Mouse (Mus musculus): ENCODE results near the gene Ehd4. TPM values are rescaled to one million over a fixed set of nuclear protein-coding genes. Genes with fewer than 3 reads are reported as not detected.

Ehd4 gene
- polyA plus RNA-seq, 1 experiment from 2014 or later: 17.5 TPM

DNA sequence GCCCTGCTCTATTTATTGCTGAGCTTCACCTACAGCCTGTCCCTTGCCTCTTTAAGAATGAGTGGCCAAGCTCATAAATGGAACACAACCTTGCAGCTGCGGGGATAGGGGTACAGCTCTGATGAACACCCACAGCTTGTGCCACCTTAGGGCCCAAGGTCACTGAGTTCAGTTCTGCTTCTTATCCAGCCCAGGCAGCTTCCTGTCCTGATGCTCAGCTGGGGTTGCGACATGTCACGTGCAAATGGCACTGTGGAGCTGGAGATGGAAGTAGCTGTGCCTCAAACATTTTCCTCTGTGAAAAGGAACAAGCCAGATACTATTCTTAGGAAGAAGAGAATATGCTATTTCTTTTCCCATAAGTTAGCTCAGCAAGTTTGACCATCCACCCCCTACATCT lies 54.5 kb downstream of the Ehd4 start:
- ATAC-seq (ENCODE audit: low read depth): peak; percentile 41; the same call in 1 of the 2 replicates
- no peaks in the 10 kb centered on the region for H3K9me3 ChIP-seq (replicated peaks; ENCODE audit: control insufficient read depth, low read length)
- H3K36me3 ChIP-seq (ENCODE audit: control insufficient read depth, insufficient read depth): no peaks in the 10 kb centered on the region
- H3K4me2 ChIP-seq (ENCODE audit: low read depth, low read length): no peak overlapping the region
- no peaks in the 10 kb centered on the region; the same call in 1 of the 2 replicates for H3K4me1 ChIP-seq (ENCODE audit: control insufficient read depth, low read depth, low read length)
- no peak overlapping the region for H3K4me3 ChIP-seq (ENCODE audit: low read depth, low read length)
- H3K27me3 ChIP-seq (ENCODE audit: control insufficient read depth, insufficient read depth, low read depth, low read length): no peaks in the 10 kb centered on the region
- no peak overlapping the region for H3K9ac ChIP-seq (ENCODE audit: low read depth, low read length)
- 29% methylated on average over 3 of the region's 3 CpGs for WGBS (ENCODE audit: insufficient replicate concordance)
- H3K27ac ChIP-seq (ENCODE audit: low read length): no peak overlapping the region

DNA sequence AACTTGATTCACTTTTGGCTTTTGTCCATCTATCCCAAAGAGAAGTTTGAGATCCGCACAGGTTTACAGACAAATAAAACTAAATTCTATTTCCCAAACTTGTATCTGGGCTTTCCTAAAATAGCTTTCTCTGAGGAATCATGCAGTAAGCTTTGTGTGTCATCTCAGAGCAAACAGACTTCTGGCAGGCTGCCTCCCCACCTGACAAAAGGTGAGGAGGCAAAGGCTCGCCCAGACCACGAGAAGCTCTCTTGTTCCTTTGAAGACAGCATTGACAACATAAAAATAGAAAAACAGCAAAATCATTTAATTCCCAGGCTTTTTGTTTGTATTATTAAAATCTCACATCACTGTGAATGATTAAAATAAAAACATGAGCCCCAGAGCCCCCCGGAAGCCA lies 55.1 kb downstream of the Ehd4 start:
- H3K36me3 ChIP-seq (ENCODE audit: control insufficient read depth, insufficient read depth): no peaks in the 10 kb centered on the region
- ATAC-seq (ENCODE audit: low read depth): no peak
- no peaks in the 10 kb centered on the region for H3K27me3 ChIP-seq (ENCODE audit: control insufficient read depth, insufficient read depth, low read depth, low read length)
- no peak overlapping the region for H3K4me2 ChIP-seq (ENCODE audit: low read depth, low read length)
- H3K27ac ChIP-seq (ENCODE audit: low read length): no peak overlapping the region
- no peak overlapping the region for H3K4me3 ChIP-seq (ENCODE audit: low read depth, low read length)
- 68% methylated on average over 4 of the region's 4 CpGs for WGBS (ENCODE audit: insufficient replicate concordance)
- H3K9ac ChIP-seq (ENCODE audit: low read depth, low read length): no peak overlapping the region
- no peaks in the 10 kb centered on the region; the same call in 1 of the 2 replicates for H3K4me1 ChIP-seq (ENCODE audit: control insufficient read depth, low read depth, low read length)
- H3K9me3 ChIP-seq (replicated peaks; ENCODE audit: control insufficient read depth, low read length): no peaks in the 10 kb centered on the region

DNA sequence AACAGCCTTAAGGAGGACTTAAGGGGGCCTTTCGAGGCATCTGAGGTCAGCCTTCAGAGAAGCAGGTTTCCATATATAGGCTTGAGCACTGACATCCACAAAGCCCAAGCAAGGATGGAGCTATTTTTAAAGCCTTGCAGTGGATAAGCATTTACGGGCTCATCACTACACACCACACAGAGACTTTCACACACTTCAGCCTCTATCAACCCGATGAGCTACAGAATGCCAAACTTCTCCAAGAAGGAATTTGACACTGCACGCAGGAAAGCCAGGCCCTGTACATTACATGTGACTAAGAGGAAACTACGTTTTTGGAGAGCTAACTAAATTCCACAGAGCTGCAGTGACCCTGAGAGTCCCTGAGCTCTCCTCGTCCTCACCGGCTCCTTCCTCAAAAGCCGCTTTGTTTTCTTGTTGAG lies 55.6 kb downstream of the Ehd4 start:
- no peaks in the 10 kb centered on the region; the same call in 1 of the 2 replicates for H3K4me1 ChIP-seq (ENCODE audit: control insufficient read depth, low read depth, low read length)
- no peak overlapping the region for H3K4me2 ChIP-seq (ENCODE audit: low read depth, low read length)
- H3K4me3 ChIP-seq (ENCODE audit: low read depth, low read length): no peak overlapping the region
- no peak for ATAC-seq (ENCODE audit: low read depth)
- no peaks in the 10 kb centered on the region for H3K9me3 ChIP-seq (replicated peaks; ENCODE audit: control insufficient read depth, low read length)
- 69% methylated on average over 8 of the region's 8 CpGs for WGBS (ENCODE audit: insufficient replicate concordance)
- no peak overlapping the region for H3K9ac ChIP-seq (ENCODE audit: low read depth, low read length)
- no peak overlapping the region; the same call in 1 of the 2 replicates for H3K27ac ChIP-seq (ENCODE audit: low read length)
- H3K36me3 ChIP-seq (ENCODE audit: control insufficient read depth, insufficient read depth): no peaks in the 10 kb centered on the region
- no peaks in the 10 kb centered on the region for H3K27me3 ChIP-seq (ENCODE audit: control insufficient read depth, insufficient read depth, low read depth, low read length)

DNA sequence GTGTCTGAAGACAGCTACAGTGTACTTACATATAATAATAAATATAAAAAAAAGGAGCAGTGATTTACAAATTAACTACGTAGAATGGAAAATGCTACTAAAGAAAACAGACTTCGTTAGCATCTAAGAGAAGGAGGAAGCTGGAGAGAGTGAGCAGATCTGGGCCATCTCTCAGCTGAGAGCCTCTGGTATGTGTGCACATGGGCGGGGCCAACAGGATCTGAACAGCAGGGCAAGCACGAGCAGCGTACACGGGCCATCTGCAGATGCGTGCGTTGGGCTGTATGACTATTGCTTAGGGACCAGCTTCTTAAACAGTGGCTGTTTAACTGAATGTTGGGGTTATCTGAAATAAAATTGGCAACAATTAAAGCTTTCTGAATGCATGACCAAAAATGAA lies 56.5 kb downstream of the Ehd4 start:
- H3K36me3 ChIP-seq (ENCODE audit: control insufficient read depth, insufficient read depth): no peaks in the 10 kb centered on the region
- H3K4me1 ChIP-seq (ENCODE audit: control insufficient read depth, low read depth, low read length): no peaks in the 10 kb centered on the region; the same call in 1 of the 2 replicates
- no peaks in the 10 kb centered on the region for H3K27me3 ChIP-seq (ENCODE audit: control insufficient read depth, insufficient read depth, low read depth, low read length)
- ATAC-seq (ENCODE audit: low read depth): no peak
- no peak overlapping the region for H3K4me3 ChIP-seq (ENCODE audit: low read depth, low read length)
- no peak overlapping the region for H3K27ac ChIP-seq (ENCODE audit: low read length)
- WGBS (ENCODE audit: insufficient replicate concordance): 65% methylated on average over 8 of the region's 8 CpGs
- no peak overlapping the region for H3K9ac ChIP-seq (ENCODE audit: low read depth, low read length)
- no peaks in the 10 kb centered on the region for H3K9me3 ChIP-seq (replicated peaks; ENCODE audit: control insufficient read depth, low read length)
- H3K4me2 ChIP-seq (ENCODE audit: low read depth, low read length): no peak overlapping the region

DNA sequence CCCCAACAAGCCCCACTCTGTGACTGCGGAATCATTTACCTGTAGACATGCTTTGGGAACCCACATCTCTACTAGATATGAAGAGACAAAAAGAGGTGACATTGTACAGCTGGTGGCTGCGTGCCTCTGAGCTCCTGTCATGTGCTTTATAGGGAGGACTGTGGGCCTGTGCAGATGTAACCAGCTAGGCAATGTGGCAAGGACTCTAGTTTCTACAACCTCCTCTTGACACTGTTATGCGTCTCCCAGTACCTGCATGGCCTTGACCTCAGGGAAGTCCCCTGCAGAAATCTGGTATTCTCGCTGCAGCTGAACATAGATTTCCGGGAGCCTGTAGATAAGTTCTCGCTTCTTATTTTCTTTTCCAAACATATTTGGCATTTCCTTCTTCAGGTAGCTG lies 57.7 kb downstream of the Ehd4 start:
- Histone ChIP-seq H3K4me1 (ENCODE audit: control insufficient read depth, low read depth, low read length) (no peaks in the 10 kb centered on the region; the same call in 1 of the 2 replicates), H3K4me2 (ENCODE audit: low read depth, low read length) (no peak overlapping the region), H3K9me3 (replicated peaks; ENCODE audit: control insufficient read depth, low read length) (no peaks in the 10 kb centered on the region), H3K4me3 (ENCODE audit: low read depth, low read length) (no peak overlapping the region), H3K27ac (ENCODE audit: low read length) (no peak overlapping the region), H3K27me3 (ENCODE audit: control insufficient read depth, insufficient read depth, low read depth, low read length) (no peaks in the 10 kb centered on the region), H3K36me3 (ENCODE audit: control insufficient read depth, insufficient read depth) (no peaks in the 10 kb centered on the region), H3K9ac (ENCODE audit: low read depth, low read length) (no peak overlapping the region)
- WGBS (ENCODE audit: insufficient replicate concordance): 78% methylated on average over 6 of the region's 6 CpGs
- ATAC-seq (ENCODE audit: low read depth): no peak

DNA sequence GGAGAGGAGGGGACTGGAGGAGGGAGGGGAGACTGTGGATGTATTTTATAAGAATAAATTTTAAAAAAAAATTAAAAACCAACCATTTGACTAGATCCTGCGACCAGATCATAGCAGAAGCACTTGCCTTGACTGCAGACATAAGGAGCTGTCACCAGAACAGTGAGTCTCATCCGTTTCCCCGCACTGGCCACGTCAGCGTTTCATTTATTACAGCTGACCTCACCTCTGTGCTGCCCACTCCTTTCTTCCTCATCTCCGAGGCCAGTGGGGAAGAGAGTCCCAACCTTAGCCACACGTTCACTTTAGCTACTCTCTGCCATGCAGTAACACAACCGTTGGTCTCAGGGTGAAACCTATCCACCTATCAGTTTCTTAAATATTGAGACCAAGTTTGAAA lies 58.2 kb downstream of the Ehd4 start:
- no peak overlapping the region for H3K4me2 ChIP-seq (ENCODE audit: low read depth, low read length)
- H3K27me3 ChIP-seq (ENCODE audit: control insufficient read depth, insufficient read depth, low read depth, low read length): no peaks in the 10 kb centered on the region
- no peaks in the 10 kb centered on the region; the same call in 1 of the 2 replicates for H3K4me1 ChIP-seq (ENCODE audit: control insufficient read depth, low read depth, low read length)
- 69% methylated on average over 8 of the region's 8 CpGs for WGBS (ENCODE audit: insufficient replicate concordance)
- H3K9me3 ChIP-seq (replicated peaks; ENCODE audit: control insufficient read depth, low read length): no peaks in the 10 kb centered on the region
- no peak overlapping the region for H3K27ac ChIP-seq (ENCODE audit: low read length)
- no peak for ATAC-seq (ENCODE audit: low read depth)
- H3K9ac ChIP-seq (ENCODE audit: low read depth, low read length): no peak overlapping the region
- H3K36me3 ChIP-seq (ENCODE audit: control insufficient read depth, insufficient read depth): no peaks in the 10 kb centered on the region
- no peak overlapping the region for H3K4me3 ChIP-seq (ENCODE audit: low read depth, low read length)

DNA sequence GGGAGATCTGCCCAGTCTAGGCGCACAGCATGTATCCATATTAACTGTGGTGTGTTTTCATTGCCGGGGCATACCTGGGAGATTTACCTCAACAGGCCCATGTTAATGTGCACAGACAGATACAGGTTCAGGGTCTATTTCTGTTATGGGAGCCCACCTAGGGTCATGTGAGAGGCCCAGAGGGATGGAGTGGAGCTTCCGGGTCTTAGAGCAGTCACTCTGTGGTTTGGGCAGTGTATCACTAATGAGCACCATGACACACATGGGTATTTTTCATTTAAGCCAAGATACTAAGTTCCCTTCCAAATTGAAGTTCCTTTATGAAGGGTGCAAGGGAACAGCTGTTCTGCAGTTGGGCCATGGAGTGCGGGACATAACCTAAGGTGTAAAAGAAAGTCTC lies 59.2 kb downstream of the Ehd4 start:
- Histone ChIP-seq H3K27me3 (ENCODE audit: control insufficient read depth, insufficient read depth, low read depth, low read length) (no peaks in the 10 kb centered on the region), H3K36me3 (ENCODE audit: control insufficient read depth, insufficient read depth) (no peaks in the 10 kb centered on the region), H3K4me1 (ENCODE audit: control insufficient read depth, low read depth, low read length) (no peaks in the 10 kb centered on the region; the same call in 1 of the 2 replicates), H3K9me3 (replicated peaks; ENCODE audit: control insufficient read depth, low read length) (no peaks in the 10 kb centered on the region), H3K9ac (ENCODE audit: low read depth, low read length) (no peak overlapping the region), H3K27ac (ENCODE audit: low read length) (no peak overlapping the region), H3K4me2 (ENCODE audit: low read depth, low read length) (no peak overlapping the region), H3K4me3 (ENCODE audit: low read depth, low read length) (no peak overlapping the region)
- no peak for ATAC-seq (ENCODE audit: low read depth)
- 82% methylated on average over 4 of the region's 4 CpGs for WGBS (ENCODE audit: insufficient replicate concordance)

DNA sequence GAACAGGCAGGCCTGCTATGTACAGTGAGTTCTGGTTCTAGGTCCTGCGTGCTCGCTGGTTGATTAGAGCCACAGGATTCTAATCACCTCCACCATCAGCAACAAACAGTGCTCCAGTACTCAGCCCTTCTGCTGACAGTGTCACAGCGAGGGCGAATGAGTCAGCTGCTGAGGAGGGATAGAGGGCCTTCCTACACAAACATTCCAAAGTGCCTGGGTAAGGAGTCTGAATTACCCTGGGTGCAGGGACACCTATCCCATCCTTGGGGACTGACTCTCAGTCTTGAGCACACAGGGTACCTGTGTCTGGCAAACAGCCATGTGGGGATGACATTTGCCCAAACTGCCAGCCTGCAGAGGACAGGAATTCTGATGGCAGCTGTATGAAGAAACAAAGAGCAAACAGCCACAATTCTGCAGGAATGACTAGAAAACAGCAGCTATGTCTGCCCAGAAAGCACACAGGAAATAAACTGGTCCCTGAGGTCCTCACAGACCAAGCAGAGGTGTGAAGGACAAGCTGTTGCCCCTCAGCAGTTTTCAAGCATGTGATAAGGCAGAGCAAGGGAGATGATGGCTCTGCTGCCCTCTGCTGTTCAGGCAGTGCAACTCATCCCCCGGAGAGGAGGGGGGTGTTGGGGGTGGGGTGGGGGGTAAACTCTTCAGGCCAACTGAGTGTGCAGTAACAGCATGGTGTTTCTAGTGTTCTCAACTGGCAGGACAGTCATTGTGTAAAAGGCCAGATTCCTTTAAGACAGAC lies 60.6 kb downstream of the Ehd4 start:
- H3K9ac ChIP-seq (ENCODE audit: low read depth, low read length): no peak overlapping the region
- no peaks in the 10 kb centered on the region for H3K9me3 ChIP-seq (replicated peaks; ENCODE audit: control insufficient read depth, low read length)
- H3K4me1 ChIP-seq (ENCODE audit: control insufficient read depth, low read depth, low read length): no peaks in the 10 kb centered on the region
- no peak overlapping the region for H3K4me2 ChIP-seq (ENCODE audit: low read depth, low read length)
- WGBS (ENCODE audit: insufficient replicate concordance): 44% methylated on average over 5 of the region's 5 CpGs
- no peaks in the 10 kb centered on the region for H3K36me3 ChIP-seq (ENCODE audit: control insufficient read depth, insufficient read depth)
- no peak overlapping the region for H3K4me3 ChIP-seq (ENCODE audit: low read depth, low read length)
- H3K27ac ChIP-seq (ENCODE audit: low read length): no peak overlapping the region
- ATAC-seq (ENCODE audit: low read depth): no peak
- no peaks in the 10 kb centered on the region for H3K27me3 ChIP-seq (ENCODE audit: control insufficient read depth, insufficient read depth, low read depth, low read length)

DNA sequence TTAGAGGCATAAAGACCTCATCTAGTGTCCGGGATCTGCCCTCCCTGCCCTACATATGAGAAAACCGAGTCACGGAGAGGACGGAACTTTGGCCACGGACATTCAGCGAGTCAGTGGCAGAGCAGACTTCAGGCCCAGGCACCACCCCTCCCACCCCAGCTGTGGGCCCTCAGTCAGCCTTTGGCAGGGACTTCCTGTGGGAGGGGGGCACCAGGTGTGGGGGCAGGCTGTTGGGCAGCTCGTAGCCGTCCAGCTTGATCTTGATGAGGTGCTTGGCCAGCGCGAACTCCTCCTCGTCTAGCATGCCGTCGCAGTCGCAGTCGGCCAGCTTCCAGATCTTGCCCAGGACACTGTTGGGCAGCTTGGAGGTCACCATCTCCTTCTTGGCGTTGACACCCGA lies 63.4 kb downstream of the Ehd4 start:
- H3K4me3 ChIP-seq (ENCODE audit: low read depth, low read length): no peak overlapping the region
- H3K36me3 ChIP-seq (ENCODE audit: control insufficient read depth, insufficient read depth): no peaks in the 10 kb centered on the region
- H3K27me3 ChIP-seq (ENCODE audit: control insufficient read depth, insufficient read depth, low read depth, low read length): no peaks in the 10 kb centered on the region
- H3K4me2 ChIP-seq (ENCODE audit: low read depth, low read length): no peak overlapping the region
- no peak overlapping the region for H3K27ac ChIP-seq (ENCODE audit: low read length)
- no peak overlapping the region for H3K9ac ChIP-seq (ENCODE audit: low read depth, low read length)
- no peaks in the 10 kb centered on the region for H3K9me3 ChIP-seq (replicated peaks; ENCODE audit: control insufficient read depth, low read length)
- H3K4me1 ChIP-seq (ENCODE audit: control insufficient read depth, low read depth, low read length): no peaks in the 10 kb centered on the region
- 88% methylated on average over 17 of the region's 17 CpGs for WGBS (ENCODE audit: insufficient replicate concordance)
- no peak for ATAC-seq (ENCODE audit: low read depth)
